Mouse (Mus musculus): Measurements from ENCODE around the gene Faim. TPM values are rescaled to one million over a fixed set of nuclear protein-coding genes. Genes with fewer than 3 reads are reported as not detected.

Faim gene
- 104 and 105 TPM in 2 replicates for polyA plus RNA-seq (2014; fragmentation: Nextera tagmentation; extraction: Ambion mirVana)

- H3K36me3 ChIP-seq (ENCODE audit: control insufficient read depth, insufficient read depth, low read length), result no peaks in the 10 kb centered on the region
Observed at GRCm38 (mm10) chr9:98985800-98986475, at the start of gene Faim. Gene Faim (plus strand): TSS chr9:98986373.

GRCm38 (mm10) chr9:98939290-98939689 is 46.9 kb upstream of the Faim start:
- no peaks in the 10 kb centered on the region for H3K36me3 ChIP-seq (ENCODE audit: control insufficient read depth, insufficient read depth, low read length)
- WGBS, result 21% methylated on average over 2 of the region's 2 CpGs
- no peak overlapping the region for H3K4me2 ChIP-seq (ENCODE audit: low read length)
- H3K4me3 ChIP-seq (ENCODE audit: low read depth, low read length), result no peak overlapping the region
- no peaks in the 10 kb centered on the region for H3K9me3 ChIP-seq (replicated peaks; ENCODE audit: control insufficient read depth, low read length)
- H3K27ac ChIP-seq (ENCODE audit: low read depth, low read length), result no peak overlapping the region
- DNase-seq (ENCODE audit: low spot score) (no peak), ATAC-seq (no peak)
- no peaks in the 10 kb centered on the region for H3K27me3 ChIP-seq (replicated peaks; ENCODE audit: control insufficient read depth, insufficient read depth, low read length)
- H3K4me1 ChIP-seq (ENCODE audit: control insufficient read depth, insufficient read depth, low read length), result no peaks in the 10 kb centered on the region
- H3K9ac ChIP-seq (ENCODE audit: low read length), result no peak overlapping the region

More at GRCm38 (mm10) chr9:98985800-98986475, at the start of gene Faim:
- Histone ChIP-seq H3K4me2 (ENCODE audit: low read length) (peak within 1 kb of the TSS; percentile 72), H3K27me3 (replicated peaks; ENCODE audit: control insufficient read depth, insufficient read depth, low read length) (0 out of 2 replicates have a peak, but pooled peaks cover 7% of the 10 kb centered on the region), H3K4me1 (ENCODE audit: control insufficient read depth, insufficient read depth, low read length) (peaks cover 9% of the 10 kb centered on the region), H3K4me3 (ENCODE audit: low read depth, low read length) (peak within 1 kb of the TSS; percentile 70), H3K27ac (ENCODE audit: low read depth, low read length) (peak within 1 kb of the TSS; percentile 63; the same call in 1 of the 2 replicates), H3K9me3 (replicated peaks; ENCODE audit: control insufficient read depth, low read length) (no peaks in the 10 kb centered on the region), H3K9ac (ENCODE audit: low read length) (peak within 1 kb of the TSS; percentile 84)
- ATAC-seq (peak; percentile 98), DNase-seq (ENCODE audit: low spot score) (peak; percentile 99)
- under 1% methylated on average over 45 of the region's 45 CpGs for WGBS

- Histone ChIP-seq H3K4me3 (ENCODE audit: low read depth, low read length) (no peak overlapping the region; the same call in 1 of the 2 replicates), H3K36me3 (ENCODE audit: control insufficient read depth, insufficient read depth, low read length) (no peaks in the 10 kb centered on the region), H3K4me1 (ENCODE audit: control insufficient read depth, insufficient read depth, low read length) (peaks cover 19% of the 10 kb centered on the region), H3K27ac (ENCODE audit: low read depth, low read length) (no peak overlapping the region), H3K9me3 (replicated peaks; ENCODE audit: control insufficient read depth, low read length) (no peaks in the 10 kb centered on the region), H3K9ac (ENCODE audit: low read length) (no peak overlapping the region), H3K4me2 (ENCODE audit: low read length) (peak overlapping the region; percentile 26; the same call in 1 of the 2 replicates), H3K27me3 (replicated peaks; ENCODE audit: control insufficient read depth, insufficient read depth, low read length) (peaks cover 60% of the 10 kb centered on the region)
- peak; percentile 57 for DNase-seq (ENCODE audit: low spot score)
- WGBS, result under 1% methylated on average over 40 of the region's 40 CpGs
- ATAC-seq, result no peak
Observed at GRCm38 (mm10) chr9:98952171-98953050, 33.8 kb upstream of the Faim start.

GRCm38 (mm10) chr9:98953291-98953690 is 32.9 kb upstream of the Faim start:
- Histone ChIP-seq H3K27me3 (replicated peaks; ENCODE audit: control insufficient read depth, insufficient read depth, low read length) (peaks cover 67% of the 10 kb centered on the region), H3K4me2 (ENCODE audit: low read length) (no peak overlapping the region), H3K9ac (ENCODE audit: low read length) (no peak overlapping the region), H3K36me3 (ENCODE audit: control insufficient read depth, insufficient read depth, low read length) (no peaks in the 10 kb centered on the region), H3K9me3 (replicated peaks; ENCODE audit: control insufficient read depth, low read length) (no peaks in the 10 kb centered on the region), H3K4me1 (ENCODE audit: control insufficient read depth, insufficient read depth, low read length) (peaks cover 19% of the 10 kb centered on the region), H3K27ac (ENCODE audit: low read depth, low read length) (no peak overlapping the region), H3K4me3 (ENCODE audit: low read depth, low read length) (no peak overlapping the region)
- ATAC-seq, result no peak
- no peak for DNase-seq (ENCODE audit: low spot score)
- 2% methylated on average over 4 of the region's 4 CpGs for WGBS

GRCm38 (mm10) chr9:98953830-98954229 is 32.3 kb upstream of the Faim start:
- no peaks in the 10 kb centered on the region for H3K9me3 ChIP-seq (replicated peaks; ENCODE audit: control insufficient read depth, low read length)
- WGBS, result under 1% methylated on average over 9 of the region's 9 CpGs
- H3K4me1 ChIP-seq (ENCODE audit: control insufficient read depth, insufficient read depth, low read length), result peaks cover 19% of the 10 kb centered on the region
- H3K4me2 ChIP-seq (ENCODE audit: low read length), result no peak overlapping the region
- no peak overlapping the region for H3K4me3 ChIP-seq (ENCODE audit: low read depth, low read length)
- no peaks in the 10 kb centered on the region for H3K36me3 ChIP-seq (ENCODE audit: control insufficient read depth, insufficient read depth, low read length)
- peaks cover 71% of the 10 kb centered on the region for H3K27me3 ChIP-seq (replicated peaks; ENCODE audit: control insufficient read depth, insufficient read depth, low read length)
- DNase-seq (ENCODE audit: low spot score) (no peak), ATAC-seq (no peak)
- H3K9ac ChIP-seq (ENCODE audit: low read length), result no peak overlapping the region
- no peak overlapping the region for H3K27ac ChIP-seq (ENCODE audit: low read depth, low read length)

- no peak for ATAC-seq
- Histone ChIP-seq H3K27me3 (replicated peaks; ENCODE audit: control insufficient read depth, insufficient read depth, low read length) (peaks cover 78% of the 10 kb centered on the region), H3K9ac (ENCODE audit: low read length) (no peak overlapping the region)
Observed at GRCm38 (mm10) chr9:98954391-98955102, 31.6 kb upstream of the Faim start.

GRCm38 (mm10) chr9:98955103-98955715 is 31.0 kb upstream of the Faim start, which contains the start of gene Foxl2:
Gene Foxl2 (plus strand): TSS chr9:98955288.
- Histone ChIP-seq H3K4me3 (ENCODE audit: low read depth, low read length) (peak within 1 kb of the TSS; percentile 36), H3K4me2 (ENCODE audit: low read length) (peak within 1 kb of the TSS; percentile 66), H3K27me3 (replicated peaks; ENCODE audit: control insufficient read depth, insufficient read depth, low read length) (peaks cover 85% of the 10 kb centered on the region), H3K9me3 (replicated peaks; ENCODE audit: control insufficient read depth, low read length) (no peaks in the 10 kb centered on the region), H3K9ac (ENCODE audit: low read length) (peak within 1 kb of the TSS; percentile 43), H3K36me3 (ENCODE audit: control insufficient read depth, insufficient read depth, low read length) (no peaks in the 10 kb centered on the region), H3K4me1 (ENCODE audit: control insufficient read depth, insufficient read depth, low read length) (peaks cover 19% of the 10 kb centered on the region), H3K27ac (ENCODE audit: low read depth, low read length) (peak within 1 kb of the TSS; percentile 44; the same call in 1 of the 2 replicates)
- DNase-seq (ENCODE audit: low spot score), result no peak
- under 1% methylated on average over 43 of the region's 58 CpGs for WGBS
- ATAC-seq, result peak; percentile 54

More at GRCm38 (mm10) chr9:98954391-98955102, 31.6 kb upstream of the Faim start:
- no peak for DNase-seq (ENCODE audit: low spot score)
- Histone ChIP-seq H3K36me3 (ENCODE audit: control insufficient read depth, insufficient read depth, low read length) (no peaks in the 10 kb centered on the region), H3K4me3 (ENCODE audit: low read depth, low read length) (peak overlapping the region; percentile 36), H3K27ac (ENCODE audit: low read depth, low read length) (no peak overlapping the region), H3K4me2 (ENCODE audit: low read length) (peak overlapping the region; percentile 66), H3K4me1 (ENCODE audit: control insufficient read depth, insufficient read depth, low read length) (peaks cover 19% of the 10 kb centered on the region), H3K9me3 (replicated peaks; ENCODE audit: control insufficient read depth, low read length) (no peaks in the 10 kb centered on the region)
- WGBS, result 1% methylated on average over 33 of the region's 33 CpGs

- H3K9me3 ChIP-seq (replicated peaks; ENCODE audit: control insufficient read depth, low read length), result no peaks in the 10 kb centered on the region
- peak overlapping the region; percentile 66 for H3K4me2 ChIP-seq (ENCODE audit: low read length)
- H3K4me1 ChIP-seq (ENCODE audit: control insufficient read depth, insufficient read depth, low read length), result peaks cover 19% of the 10 kb centered on the region
- H3K27me3 ChIP-seq (replicated peaks; ENCODE audit: control insufficient read depth, insufficient read depth, low read length), result peaks cover 85% of the 10 kb centered on the region
- DNase-seq (ENCODE audit: low spot score) (no peak), ATAC-seq (peak; percentile 15; the same call in 1 of the 2 replicates)
- under 1% methylated on average over 57 of the region's 60 CpGs for WGBS
- H3K4me3 ChIP-seq (ENCODE audit: low read depth, low read length), result peak overlapping the region; percentile 36
- peak overlapping the region; percentile 44; the same call in 1 of the 2 replicates for H3K27ac ChIP-seq (ENCODE audit: low read depth, low read length)
- H3K9ac ChIP-seq (ENCODE audit: low read length), result peak overlapping the region; percentile 43
- no peaks in the 10 kb centered on the region for H3K36me3 ChIP-seq (ENCODE audit: control insufficient read depth, insufficient read depth, low read length)
Observed at GRCm38 (mm10) chr9:98955716-98956224, 30.4 kb upstream of the Faim start.
